Comparison of ENCODE assay signal across 13 mouse cellular contexts in genomic region chr4:140084064-140084463, GRCm38 (mm10).
A peak's percentile ranks its signal among the peaks of the same experiment; 100 is the strongest.
DNase-seq lines count a peak whose midpoint lies in the region; ATAC-seq and TF ChIP-seq lines count a peak whose summit lies in the region.
"Had no signal": no experiment of that assay in that cellular context is flagged by ENCODE, and none has a peak within 500 bp of the region (broad histone marks: within the 10 kb centered on the region; RNA-seq: fewer than 3 reads in every experiment).

No protein-coding gene starts in this region.

- no peak for TF ChIP-seq CTCF in left cerebral cortex, adult 2 months (IDR thresholded peaks at IDR 0.05)
- TF ChIP-seq CTCF in hindbrain, postnatal 0 days (IDR thresholded peaks at IDR 0.05; ENCODE audit: low read depth): no peak
- TF ChIP-seq CTCF in midbrain, postnatal 0 days (IDR thresholded peaks at IDR 0.05): no peak

- 0 out of 2 replicates have a peak, but pooled peaks have one; percentile 4 for ATAC-seq in forebrain, embryonic 16.5 days
- no peak for ATAC-seq in forebrain, embryonic 11.5 days (replicated peaks; ENCODE audit: low FRiP score)
- ATAC-seq in hindbrain, postnatal 0 days: no peak
- ATAC-seq in midbrain, postnatal 0 days (ENCODE audit: low FRiP score): no peak
- ATAC-seq: CD4-positive, CD25-positive, alpha-beta regulatory T cell, adult 4 months had no signal

- no peak overlapping the region for H3K9ac ChIP-seq in forebrain, embryonic 16.5 days (replicated peaks; ENCODE audit: low read depth, low read length)
- H3K9ac ChIP-seq in forebrain, embryonic 11.5 days (ENCODE audit: low read length): no peak overlapping the region
- no peak overlapping the region for H3K9ac ChIP-seq in hindbrain, postnatal 0 days (replicated peaks; ENCODE audit: low read length)
- no peak overlapping the region for H3K9ac ChIP-seq in midbrain, postnatal 0 days (replicated peaks; ENCODE audit: low read length, poor library complexity, severe bottlenecking)
- H3K9ac ChIP-seq: midbrain, embryonic 12.5 days; neural tube, embryonic 12.5 days had no signal

- no peak for DNase-seq in forebrain, embryonic 11.5 days (ENCODE audit: low spot score)
- no peak for DNase-seq in left cerebral cortex, adult 2 months (ENCODE audit: extremely low spot score in 1 of 2, low spot score in 2 of 2)
- no peak for DNase-seq in left cerebral cortex, adult 9 months (ENCODE audit: low spot score in 2 of 2)
- DNase-seq in hindbrain, postnatal 0 days (ENCODE audit: low spot score): no peak
- DNase-seq in midbrain, postnatal 0 days (ENCODE audit: low spot score): no peak
- DNase-seq in frontal cortex, postnatal 25 days (ENCODE audit: low spot score in 2 of 2): no peak
- DNase-seq: adrenal gland, adult 8-10 months; kidney, adult 9 months; right cerebral cortex, postnatal 4 days had no signal

- no peaks in the 10 kb centered on the region for H3K27me3 ChIP-seq in forebrain, embryonic 16.5 days (replicated peaks; ENCODE audit: control insufficient read depth, insufficient read depth, low read length)
- no peaks in the 10 kb centered on the region for H3K27me3 ChIP-seq in forebrain, embryonic 11.5 days (ENCODE audit: control insufficient read depth, insufficient read depth, low read length)
- H3K27me3 ChIP-seq in hindbrain, postnatal 0 days (ENCODE audit: insufficient read depth, low read length): no peaks in the 10 kb centered on the region
- no peaks in the 10 kb centered on the region for H3K27me3 ChIP-seq in midbrain, postnatal 0 days (ENCODE audit: insufficient read depth, low read length)
- H3K27me3 ChIP-seq: midbrain, embryonic 12.5 days; neural tube, embryonic 12.5 days had no signal

- H3K4me3 ChIP-seq in forebrain, embryonic 16.5 days (replicated peaks; ENCODE audit: low read length): no peak overlapping the region
- H3K4me3 ChIP-seq in forebrain, embryonic 11.5 days (ENCODE audit: low read depth, low read length): no peak overlapping the region
- no peak overlapping the region for H3K4me3 ChIP-seq in left cerebral cortex, adult 2 months
- H3K4me3 ChIP-seq in hindbrain, postnatal 0 days (ENCODE audit: low read length): no peak overlapping the region
- H3K4me3 ChIP-seq in midbrain, postnatal 0 days (ENCODE audit: low read depth, low read length): no peak overlapping the region
- H3K4me3 ChIP-seq: midbrain, embryonic 12.5 days; neural tube, embryonic 12.5 days had no signal

- H3K36me3 ChIP-seq in forebrain, embryonic 16.5 days (ENCODE audit: control insufficient read depth, insufficient read depth): no peaks in the 10 kb centered on the region
- H3K36me3 ChIP-seq in forebrain, embryonic 11.5 days (ENCODE audit: control insufficient read depth, insufficient read depth, low read length): no peaks in the 10 kb centered on the region
- H3K36me3 ChIP-seq in hindbrain, postnatal 0 days (ENCODE audit: insufficient read depth, low read length): no peaks in the 10 kb centered on the region
- H3K36me3 ChIP-seq in midbrain, postnatal 0 days (ENCODE audit: insufficient read depth, low read length): no peaks in the 10 kb centered on the region
- H3K36me3 ChIP-seq: midbrain, embryonic 12.5 days; neural tube, embryonic 12.5 days had no signal

- 79% methylated on average over 5 of the region's 5 CpGs for WGBS in forebrain, embryonic 16.5 days
- WGBS in forebrain, embryonic 11.5 days: 83% methylated on average over 5 of the region's 5 CpGs
- 69% methylated on average over 5 of the region's 5 CpGs for WGBS in hindbrain, postnatal 0 days
- WGBS in midbrain, postnatal 0 days: 80% methylated on average over 5 of the region's 5 CpGs

- H3K9me3 ChIP-seq in forebrain, embryonic 16.5 days (ENCODE audit: control insufficient read depth, low read length): no peaks in the 10 kb centered on the region
- no peaks in the 10 kb centered on the region for H3K9me3 ChIP-seq in forebrain, embryonic 11.5 days (ENCODE audit: control insufficient read depth, low read length)
- no peaks in the 10 kb centered on the region for H3K9me3 ChIP-seq in hindbrain, postnatal 0 days (ENCODE audit: low read length)
- H3K9me3 ChIP-seq in midbrain, postnatal 0 days (ENCODE audit: low read length): no peaks in the 10 kb centered on the region
- H3K9me3 ChIP-seq: midbrain, embryonic 12.5 days; neural tube, embryonic 12.5 days had no signal

- no peak overlapping the region for H3K27ac ChIP-seq in forebrain, embryonic 16.5 days (ENCODE audit: low read length)
- no peak overlapping the region for H3K27ac ChIP-seq in forebrain, embryonic 11.5 days (ENCODE audit: low read depth, low read length)
- peak overlapping the region; percentile 22 for H3K27ac ChIP-seq in left cerebral cortex, adult 2 months
- peak overlapping the region; percentile 70 for H3K27ac ChIP-seq in hindbrain, postnatal 0 days
- H3K27ac ChIP-seq in midbrain, postnatal 0 days (ENCODE audit: low read depth, low read length): 0 out of 2 replicates have a peak overlapping the region, but pooled peaks have one; percentile 1
- H3K27ac ChIP-seq: midbrain, embryonic 12.5 days; neural tube, embryonic 12.5 days had no signal

- intact Hi-C loops in left cerebral cortex, adult 2 months (cut with DNase I): no loop called here

- no peak overlapping the region for H3K4me2 ChIP-seq in forebrain, embryonic 16.5 days (ENCODE audit: low read length)
- H3K4me2 ChIP-seq in forebrain, embryonic 11.5 days (ENCODE audit: low read depth, low read length, severe bottlenecking): no peak overlapping the region
- no peak overlapping the region for H3K4me2 ChIP-seq in hindbrain, postnatal 0 days (ENCODE audit: low read depth, low read length)
- H3K4me2 ChIP-seq in midbrain, postnatal 0 days (ENCODE audit: low read depth, low read length, poor library complexity, severe bottlenecking): no peak overlapping the region
- H3K4me2 ChIP-seq: midbrain, embryonic 12.5 days; neural tube, embryonic 12.5 days had no signal

- H3K4me1 ChIP-seq in forebrain, embryonic 16.5 days (replicated peaks; ENCODE audit: control insufficient read depth, insufficient read depth, low read length): peaks cover 12% of the 10 kb centered on the region
- H3K4me1 ChIP-seq in forebrain, embryonic 11.5 days (replicated peaks; ENCODE audit: control insufficient read depth, insufficient read depth, low read length): no peaks in the 10 kb centered on the region
- H3K4me1 ChIP-seq in hindbrain, postnatal 0 days (ENCODE audit: insufficient read depth, low read length): peaks cover 15% of the 10 kb centered on the region
- H3K4me1 ChIP-seq in midbrain, postnatal 0 days (ENCODE audit: insufficient read depth, low read length): 0 out of 2 replicates have a peak, but pooled peaks cover 8% of the 10 kb centered on the region

Comparison
In these comparisons a context has a peak if more than half of its experiments do, and no peak if none do; other contexts are left out.
1. H3K27ac ChIP-seq: peak in left cerebral cortex, adult 2 months (single experiment), hindbrain, postnatal 0 days (single experiment) and midbrain, postnatal 0 days (single experiment); none in forebrain, embryonic 16.5 days (single experiment) and forebrain, embryonic 11.5 days (single experiment).